Mouse (Mus musculus) CH12.LX (cell line): ENCODE measurements at regions not wholly inside any gene's neighbourhood (a gene's known extent, or its start where the extent isn't known, plus 50 kb on each side); places are given as distances from the start of the nearest gene placed in this dataset.

Source experiments
- DNase-seq: peaks from one replicate; pipeline ENCODE4 v3.0.0-alpha.2; 2013; ENCODE audit errors: extremely low read depth
- H3K27ac ChIP-seq: 2 replicates; pipeline ENCODE4 v1.5.1; 2012; ENCODE audit warnings: low read depth, mild to moderate bottlenecking, control low read depth, moderate library complexity; ENCODE audit not compliant: insufficient read depth
- H3K27me3 ChIP-seq: replicated peaks from 2 replicates; pipeline ENCODE3; 2012; ENCODE audit warnings: inconsistent platforms
- H3K36me3 ChIP-seq, 2 experiments: replicated peaks in 1 of 2; 2 replicates each; pipeline versions ENCODE3 to v1.6.1; 2012; ENCODE audit warnings: inconsistent platforms in 1 of 2, low read length in 1 of 2, mild to moderate bottlenecking in 1 of 2, mixed read lengths in 1 of 2, moderate library complexity in 1 of 2; ENCODE audit not compliant: control insufficient read depth in 1 of 2, insufficient read depth in 1 of 2
- H3K4me1 ChIP-seq, 2 experiments: 2 replicates each; pipeline ENCODE4 v1.6.1; 2012; ENCODE audit warnings: inconsistent platforms in 1 of 2, moderate library complexity in 1 of 2; ENCODE audit not compliant: insufficient read depth in 2 of 2, control insufficient read depth in 1 of 2
- H3K4me2 ChIP-seq: 2 replicates; pipeline ENCODE4 v1.6.1; 2012; ENCODE audit warnings: low read depth, mild to moderate bottlenecking, control low read depth; ENCODE audit not compliant: poor library complexity, insufficient read depth, severe bottlenecking
- H3K4me3 ChIP-seq, 3 experiments: fragments of 150-350 bp in 1 of 3; sonication (generic) in 1 of 3; replicated peaks in 1 of 3; 2 replicates each; pipeline versions ENCODE3 to v1.5.1; 2011 to 2012; ENCODE audit warnings: low read depth in 2 of 3, low read length in 2 of 3, mild to moderate bottlenecking in 2 of 3, moderate library complexity in 2 of 3, control low read depth in 1 of 3, improper control_type of control experiment in 1 of 3, inconsistent platforms in 1 of 3, mixed read lengths in 1 of 3; ENCODE audit not compliant: poor library complexity in 1 of 3
- H3K79me2 ChIP-seq: replicated peaks from 2 replicates; pipeline ENCODE4 v1.6.1; 2012; ENCODE audit warnings: mild to moderate bottlenecking, moderate library complexity; ENCODE audit not compliant: control insufficient read depth, poor library complexity, insufficient read depth, severe bottlenecking; ENCODE audit errors: extremely low read depth
- H3K9ac ChIP-seq: 2 replicates; pipeline ENCODE4 v1.6.1; 2012; ENCODE audit warnings: low read depth, mild to moderate bottlenecking, control low read depth, moderate library complexity; ENCODE audit not compliant: insufficient read depth
- H3K9me3 ChIP-seq: replicated peaks from 2 replicates; pipeline ENCODE3; 2012; ENCODE audit warnings: low read length, inconsistent platforms, mixed read lengths
- BHLHE40 ChIP-seq: IDR thresholded peaks from 2 replicates; pipeline ENCODE4 v1.6.1; 2011; ENCODE audit warnings: mild to moderate bottlenecking, low read depth, low read length, improper control_type of control experiment
- CHD1 ChIP-seq: IDR thresholded peaks from 2 replicates; pipeline ENCODE4 v1.6.1; 2012; ENCODE audit warnings: low read depth, low read length, improper control_type of control experiment, inconsistent platforms
- ELF1 ChIP-seq: IDR thresholded peaks from 2 replicates; pipeline ENCODE4 v1.6.1; 2014; ENCODE audit warnings: low read depth, mild to moderate bottlenecking, inconsistent platforms, low read length, improper control_type of control experiment
- ETS1 ChIP-seq: conservative IDR thresholded peaks from 2 replicates; pipeline ENCODE4 v1.6.1; 2012; ENCODE audit warnings: low read depth, mild to moderate bottlenecking, inconsistent platforms, low read length, improper control_type of control experiment, moderate library complexity
- GABPA ChIP-seq: IDR thresholded peaks from 2 replicates; pipeline ENCODE4 v1.6.1; 2012; ENCODE audit warnings: low read depth, low read length, improper control_type of control experiment, inconsistent platforms; ENCODE audit not compliant: insufficient replicate concordance
- HCFC1 ChIP-seq: IDR thresholded peaks from 2 replicates; pipeline ENCODE4 v1.6.1; 2012; ENCODE audit warnings: low read depth, mild to moderate bottlenecking, inconsistent platforms, low read length, improper control_type of control experiment
- IRF4 ChIP-seq: IDR thresholded peaks from 2 replicates; pipeline ENCODE4 v1.6.1; 2014; ENCODE audit warnings: low read depth, mild to moderate bottlenecking, inconsistent platforms, low read length, improper control_type of control experiment
- JUN ChIP-seq: IDR thresholded peaks from 2 replicates; pipeline ENCODE4 v1.6.1; 2011; ENCODE audit warnings: low read depth, mild to moderate bottlenecking, low read length, improper control_type of control experiment, moderate library complexity; ENCODE audit not compliant: insufficient read depth
- JUND ChIP-seq: conservative IDR thresholded peaks from 2 replicates; pipeline ENCODE4 v1.6.1; 2011; ENCODE audit warnings: low read depth, low read length, improper control_type of control experiment
- KAT2A ChIP-seq: IDR thresholded peaks from 2 replicates; pipeline ENCODE4 v1.6.1; 2012; ENCODE audit warnings: low read length, improper control_type of control experiment, inconsistent platforms; ENCODE audit not compliant: insufficient replicate concordance
- MAFK ChIP-seq: IDR thresholded peaks from 2 replicates; pipeline ENCODE4 v1.6.1; 2011; ENCODE audit warnings: low read length, improper control_type of control experiment; ENCODE audit not compliant: insufficient replicate concordance
- MAX ChIP-seq: IDR thresholded peaks from 2 replicates; pipeline ENCODE4 v1.6.1; 2011; ENCODE audit warnings: low read length, improper control_type of control experiment
- MEF2A ChIP-seq: IDR thresholded peaks from 2 replicates; pipeline ENCODE4 v1.6.1; 2014; ENCODE audit warnings: low read depth, mild to moderate bottlenecking, inconsistent platforms, low read length, improper control_type of control experiment, borderline replicate concordance
- MXI1 ChIP-seq: IDR thresholded peaks from 2 replicates; pipeline ENCODE4 v1.6.1; 2011; ENCODE audit warnings: mild to moderate bottlenecking, low read depth, low read length, improper control_type of control experiment
- MYC ChIP-seq: IDR thresholded peaks from 2 replicates; pipeline ENCODE4 v1.6.1; 2011; ENCODE audit warnings: low read depth, mild to moderate bottlenecking, improper control_type of control experiment, low read length
- NRF1 ChIP-seq: IDR thresholded peaks from 2 replicates; pipeline ENCODE4 v1.6.1; 2014; ENCODE audit warnings: low read depth, mild to moderate bottlenecking, inconsistent platforms, low read length, improper control_type of control experiment, moderate library complexity
- RCOR1 ChIP-seq: conservative IDR thresholded peaks from 2 replicates; pipeline ENCODE4 v1.6.1; 2012; ENCODE audit warnings: low read depth, mild to moderate bottlenecking, inconsistent platforms, low read length, improper control_type of control experiment
- TBP ChIP-seq: conservative IDR thresholded peaks from 2 replicates; pipeline ENCODE4 v1.6.1; 2011; ENCODE audit warnings: low read depth, low read length, improper control_type of control experiment
- UBTF ChIP-seq: IDR thresholded peaks from 2 replicates; pipeline ENCODE4 v1.6.1; 2012; ENCODE audit warnings: low read depth, mild to moderate bottlenecking, inconsistent platforms, low read length, improper control_type of control experiment, moderate library complexity
- USF1 ChIP-seq: IDR thresholded peaks from 2 replicates; pipeline ENCODE4 v1.6.1; 2014; ENCODE audit warnings: low read depth, mild to moderate bottlenecking, inconsistent platforms, low read length, improper control_type of control experiment
- ZMIZ1 ChIP-seq: IDR thresholded peaks from 2 replicates; pipeline ENCODE4 v1.6.1; 2012; ENCODE audit warnings: low read depth, mild to moderate bottlenecking, inconsistent platforms, low read length, improper control_type of control experiment
- ZNF384 ChIP-seq: IDR thresholded peaks from 2 replicates; pipeline ENCODE4 v1.6.1; 2012; ENCODE audit warnings: low read depth, low read length, improper control_type of control experiment, inconsistent platforms
- dilution Hi-C: fragments of 300-500 bp; cut with MboI; formaldehyde crosslinking; loops from 2 replicates; pipeline ENCODE4 v1.14.3; 2020; ENCODE audit warnings: low sequenced_read_pairs; ENCODE audit not compliant: extremely low pct_unique_long_range_greater_than_20kb, extremely low pct_ligation_motif_present
- in situ Hi-C: fragments of 300-500 bp; cut with MboI; formaldehyde crosslinking; loops from 3 replicates; pipeline ENCODE4 v1.14.3; 2019; ENCODE audit warnings: low sequenced_read_pairs, low pct_ligation_motif_present, low pct_unique_long_range_greater_than_20kb, mixed read lengths

DNA sequence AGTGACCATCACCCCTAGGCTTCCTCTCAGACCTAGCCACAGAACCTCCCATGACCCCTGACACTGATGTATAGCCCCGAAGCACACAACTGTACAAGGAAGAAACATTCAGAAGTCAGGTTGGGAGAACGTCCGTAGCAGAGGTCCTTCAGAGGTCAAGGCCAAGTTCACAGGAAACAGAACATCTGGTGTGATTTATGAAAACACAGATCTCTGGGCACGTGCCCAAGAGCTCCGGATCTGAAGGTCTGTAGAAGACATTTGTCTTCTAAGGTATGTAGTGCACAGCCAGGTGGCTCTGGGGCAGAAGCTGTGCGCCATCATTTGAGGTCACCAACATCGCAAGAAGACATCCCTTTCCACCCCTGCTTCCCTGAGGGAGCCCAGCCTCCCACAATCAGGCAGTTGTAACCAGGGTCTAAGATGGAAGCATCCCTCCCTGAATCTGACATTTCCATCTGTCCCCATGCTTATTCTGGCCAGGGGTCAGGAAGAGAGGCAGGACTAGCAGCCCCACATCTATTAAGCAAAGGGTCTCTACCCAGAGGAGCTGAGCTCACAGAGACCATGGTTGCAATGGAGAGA is 159.8 kb downstream of the Cct6b start:
- TF ChIP-seq MXI1 (no peak), MEF2A (no peak), MYC (no peak), USF1 (no peak), KAT2A (no peak), JUN (no peak), UBTF (no peak), ZNF384 (no peak), GABPA (no peak), TBP (no peak)
- Histone ChIP-seq H3K79me2 (no peaks in the 10 kb centered on the region), H3K36me3 (no peaks in the 10 kb centered on the region), H3K4me1 (no peaks in the 10 kb centered on the region), H3K27me3 (peaks cover 96% of the 10 kb centered on the region), H3K27ac (no peak overlapping the region), H3K9ac (no peak overlapping the region), H3K9me3 (no peaks in the 10 kb centered on the region), H3K4me2 (no peak overlapping the region), H3K4me3 (no peak overlapping the region)
- in situ Hi-C loops (no loop called here), dilution Hi-C loops (no loop called here)
- no peak for DNase-seq

- H3K36me3 ChIP-seq, result no peaks in the 10 kb centered on the region
- no peak overlapping the region for H3K9ac ChIP-seq
- H3K27me3 ChIP-seq, result peaks cover 98% of the 10 kb centered on the region
- dilution Hi-C loops (no loop called here), in situ Hi-C loops (no loop called here)
- TF ChIP-seq ELF1, result no peak
- TF ChIP-seq HCFC1, result no peak
- no peak for TF ChIP-seq MAX
- TF ChIP-seq ZMIZ1, result no peak
- TF ChIP-seq MAFK, result no peak
- no peak for TF ChIP-seq TBP
- TF ChIP-seq BHLHE40, result no peak
- no peak for TF ChIP-seq NRF1
- no peak for TF ChIP-seq CHD1
- TF ChIP-seq RCOR1, result no peak
- TF ChIP-seq JUND, result no peak
- TF ChIP-seq ETS1, result no peak
- no peak for TF ChIP-seq IRF4
- H3K4me3 ChIP-seq, result no peak overlapping the region
- H3K4me1 ChIP-seq, result no peaks in the 10 kb centered on the region
- no peaks in the 10 kb centered on the region for H3K9me3 ChIP-seq
- no peaks in the 10 kb centered on the region for H3K79me2 ChIP-seq
- no peak for DNase-seq
- no peak overlapping the region for H3K27ac ChIP-seq
- H3K4me2 ChIP-seq, result no peak overlapping the region
Observed at GRCm38 (mm10) chr11:82602818-82603217, 161.3 kb downstream of the Cct6b start.
